Mouse (Mus musculus) T-cell, adult 2 months (primary cell): ENCODE measurements around the gene Sphk1.

Experiments used
- DNase-seq: peaks from one replicate; pipeline ENCODE4 v3.0.0; 2022; ENCODE audit warnings: low spot score

Gene Sphk1

DNA sequence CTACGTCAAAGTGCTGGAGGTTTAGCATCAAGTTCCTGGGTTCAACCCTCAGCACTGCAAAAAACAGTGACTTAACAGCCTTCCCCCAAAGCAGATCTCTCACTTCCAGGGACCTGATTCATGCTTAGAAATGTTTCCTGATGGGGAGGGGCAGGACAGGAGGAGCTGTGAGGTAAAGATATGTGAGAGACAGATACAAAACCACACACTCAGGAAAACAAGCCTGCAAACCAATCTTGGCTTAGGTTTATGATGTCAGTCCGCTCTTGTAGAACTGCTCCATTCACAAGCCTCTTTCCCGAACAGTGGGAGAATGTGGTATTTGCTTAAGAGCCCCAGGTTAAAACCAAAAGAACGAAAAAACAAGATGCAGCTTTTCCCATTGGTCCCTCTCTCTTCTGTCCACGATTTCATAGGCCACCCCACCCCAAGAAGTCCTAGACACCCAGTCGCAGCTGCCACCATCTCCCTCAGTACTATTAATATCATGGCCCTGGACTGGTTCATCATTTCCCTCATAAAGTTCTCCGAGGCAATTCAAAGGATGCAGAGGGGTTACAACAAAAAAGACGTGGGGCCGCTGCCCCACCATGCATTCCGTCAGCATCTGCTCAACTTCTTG, 49.4 kb downstream of the Sphk1 start:
- DNase-seq: no peak

DNA sequence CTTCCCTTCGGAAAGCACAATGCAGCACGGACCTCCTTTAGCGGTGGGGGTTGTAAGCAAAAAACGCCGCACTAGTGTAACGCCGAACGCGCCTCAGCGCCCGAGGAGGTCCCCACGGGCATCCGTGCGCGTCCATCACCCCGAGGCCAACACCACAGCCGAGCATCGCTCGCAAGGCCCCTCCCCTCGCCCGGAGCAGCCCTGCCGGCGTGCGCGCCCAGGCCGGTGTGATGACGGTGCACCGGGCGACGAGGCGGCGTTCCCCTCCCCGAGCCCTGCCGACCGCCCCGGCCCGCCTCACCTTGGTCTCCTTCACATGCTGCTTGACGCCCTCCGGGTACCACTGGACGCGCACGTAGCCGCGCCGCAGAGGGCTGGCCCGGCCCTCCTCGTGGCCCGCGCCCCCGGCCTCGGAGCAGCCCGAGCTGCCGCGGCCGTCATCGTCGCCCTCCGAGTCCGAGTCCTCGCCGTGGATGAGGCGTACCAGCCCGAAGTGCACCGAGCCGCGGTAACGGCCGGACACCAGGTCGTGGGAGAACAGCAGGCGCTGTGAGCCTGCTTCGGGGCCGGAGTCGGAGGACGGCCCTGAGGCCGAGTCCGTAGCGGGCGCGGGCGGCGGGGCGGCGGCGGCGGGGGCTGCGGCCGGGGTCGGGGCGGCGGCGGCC, 50.1 kb downstream of the Sphk1 start:
- DNase-seq: peak; percentile 40

DNA sequence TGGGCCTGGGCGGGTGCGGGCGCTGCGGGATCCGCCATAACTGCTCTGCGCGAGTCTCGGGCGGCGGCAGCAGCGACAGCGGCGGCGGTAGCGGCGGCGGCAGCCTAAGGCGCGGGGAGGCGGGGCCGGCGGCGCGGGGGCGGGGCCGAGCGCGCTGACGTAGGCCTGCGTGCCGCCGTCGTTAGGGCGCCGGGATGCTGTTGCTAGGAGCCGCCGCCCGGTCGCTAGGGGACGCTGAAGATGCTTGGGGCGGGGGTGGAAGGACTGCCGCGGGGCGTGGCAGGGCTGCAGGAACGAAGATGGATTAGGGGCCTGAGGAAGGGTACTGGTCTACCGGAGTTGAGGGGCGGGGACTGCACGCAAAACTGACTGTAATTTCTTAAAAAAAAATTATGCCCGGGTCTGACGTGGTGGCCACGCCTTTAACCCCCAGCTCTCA, 50.7 kb downstream of the Sphk1 start, which contains the start of gene Ube2o:
Ube2o (minus strand) TSS at position 72 of the 439 bp plus-strand sequence.
- peak; percentile 89 for DNase-seq

DNA sequence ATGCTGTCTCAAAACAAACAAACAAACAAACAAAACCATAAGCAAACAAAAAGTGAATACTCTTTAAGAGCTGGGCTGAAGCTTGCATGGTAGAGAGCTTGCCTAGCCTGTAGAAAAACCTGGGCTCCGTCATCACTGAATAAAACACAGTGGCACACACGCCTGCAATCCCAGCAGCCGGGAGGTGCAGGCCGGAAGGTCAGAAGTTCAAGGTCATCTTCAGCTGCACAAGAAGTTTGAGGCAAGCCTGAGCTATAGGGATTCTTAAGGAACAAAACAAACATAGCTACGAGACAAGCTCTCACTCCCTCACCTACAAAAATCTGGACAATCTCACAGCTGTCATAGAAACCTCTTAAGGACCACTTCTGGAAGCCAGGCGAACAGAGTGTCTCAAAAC, 55.0 kb downstream of the Sphk1 start:
- no peak for DNase-seq
